Mouse (Mus musculus) adrenal gland, postnatal 0 days (tissue): ENCODE data around the gene Bpifa6. TPM values are rescaled to one million over a fixed set of nuclear protein-coding genes. Genes with fewer than 3 reads are reported as not detected.

Source experiments
- polyA plus RNA-seq: library from polyadenylated mRNA; unstranded; fragments of >200 nt; fragmentation: Nextera tagmentation; extraction: Ambion mirVana; gene quantifications from 2 replicates; pipeline ENCODE4 v1.2.1, GENCODE M21; 2015

Bpifa6 gene
- polyA plus RNA-seq = 0.09 and 0.30 TPM in 2 replicates

DNA sequence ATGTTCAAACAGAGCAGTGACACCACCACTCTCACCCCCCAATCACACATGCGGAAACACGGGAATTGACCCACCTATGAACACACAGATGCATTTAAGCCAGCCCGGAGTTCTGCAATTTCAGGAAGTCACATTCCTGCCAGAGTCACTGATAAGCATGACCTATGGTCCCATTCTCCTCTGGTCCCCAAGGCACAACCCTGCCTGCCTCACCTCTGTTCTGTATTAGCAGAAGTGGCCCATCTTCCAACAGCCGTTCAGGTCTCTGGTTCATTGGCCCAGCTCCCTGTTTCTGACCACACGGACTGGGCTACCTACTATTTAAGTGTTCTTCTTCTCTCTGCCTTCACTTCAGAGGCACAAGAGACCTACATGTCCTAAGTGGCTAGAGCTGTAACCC, at the start of gene Bpifa6:
Bpifa6 (plus strand) TSS at position 364 of the 400 bp plus-strand sequence.

DNA sequence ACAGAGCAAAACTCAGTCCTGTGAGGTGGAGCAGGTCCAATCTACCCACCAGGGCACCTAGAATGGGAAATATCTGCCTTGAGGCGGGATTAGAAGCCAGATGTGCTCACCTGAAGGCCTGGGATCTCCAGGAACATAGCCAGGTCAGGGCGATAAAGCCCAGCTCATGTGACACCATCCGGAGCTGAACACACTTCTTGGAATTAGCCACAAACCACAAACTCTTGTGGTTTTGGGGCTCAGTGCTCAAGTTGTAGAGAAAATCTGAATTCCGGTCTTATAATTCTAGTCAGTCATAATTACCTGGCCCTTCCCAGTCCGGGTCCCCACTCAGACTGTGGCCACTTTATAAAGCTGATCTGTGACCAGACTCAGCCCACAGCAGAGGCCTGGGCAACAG, 36.9 kb upstream of the Bpifa6 start, which contains the start of gene Bpifb4:
Bpifb4 (plus strand) TSS at position 370 of the 400 bp plus-strand sequence.

DNA sequence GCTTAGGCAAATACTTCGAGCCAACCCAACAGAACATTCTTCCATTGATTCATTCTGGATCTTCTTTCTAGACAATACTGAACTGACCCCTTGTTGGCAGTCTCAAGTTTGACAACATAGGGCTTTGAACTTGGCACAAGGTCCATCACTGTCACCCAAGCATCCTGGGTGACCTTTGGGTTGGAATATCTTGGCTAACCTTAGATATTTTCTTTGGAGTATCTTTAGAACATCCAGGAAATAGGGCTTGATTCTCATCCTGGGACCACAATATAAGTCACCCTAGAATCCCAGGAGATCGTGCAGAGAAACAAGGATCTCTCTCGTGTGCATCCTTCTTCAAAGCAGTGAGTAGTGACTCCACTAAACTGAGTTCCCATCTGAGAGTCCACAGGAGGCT, 33.2 kb downstream of the Bpifa6 start, which contains the start of gene Bpifa2:
Bpifa2 (plus strand) TSS at position 301 of the 400 bp plus-strand sequence.

Other genes starting within 250 kb of the Bpifa6 start
- gene Mapre1, start 233.7 kb upstream of the Bpifa6 start, polyA plus RNA-seq = 151 and 166 TPM in 2 replicates
- gene Efcab8, start 195.0 kb upstream of the Bpifa6 start, polyA plus RNA-seq = 0.19 TPM in 1 of 2 replicates, not detected in the other
- 0.23 and 0.33 TPM in 2 replicates for gene Sun5, start 103.9 kb upstream of the Bpifa6 start, polyA plus RNA-seq
- gene Bpifb2, start 99.9 kb upstream of the Bpifa6 start, polyA plus RNA-seq = not detected in 2 replicates
- gene Bpifb6, start 74.6 kb upstream of the Bpifa6 start, polyA plus RNA-seq = not detected in 2 replicates
- not detected in 2 replicates for gene Bpifb3, start 56.7 kb upstream of the Bpifa6 start, polyA plus RNA-seq
- 0.14 TPM in 1 of 2 replicates, not detected in the other for gene Bpifb4, start 36.7 kb upstream of the Bpifa6 start, polyA plus RNA-seq
- 2.3 TPM in 1 of 2 replicates, not detected in the other for gene Bpifa2, start 33.3 kb downstream of the Bpifa6 start, polyA plus RNA-seq
- not detected in 2 replicates for gene Bpifa3, start 155.4 kb downstream of the Bpifa6 start, polyA plus RNA-seq
- gene Bpifa1, start 167.9 kb downstream of the Bpifa6 start, polyA plus RNA-seq = 0.33 TPM in 1 of 2 replicates, not detected in the other
- gene Bpifa5, start 187.7 kb downstream of the Bpifa6 start, polyA plus RNA-seq = not detected in 2 replicates
- gene Bpifb1, start 215.9 kb downstream of the Bpifa6 start, polyA plus RNA-seq = 1.6 and 19.4 TPM in 2 replicates
- gene Bpifb5, start 248.8 kb downstream of the Bpifa6 start, polyA plus RNA-seq = 0.84 and 2.6 TPM in 2 replicates